Comparison of ENCODE assay signal across 13 mouse cellular contexts in the genomic region with DNA sequence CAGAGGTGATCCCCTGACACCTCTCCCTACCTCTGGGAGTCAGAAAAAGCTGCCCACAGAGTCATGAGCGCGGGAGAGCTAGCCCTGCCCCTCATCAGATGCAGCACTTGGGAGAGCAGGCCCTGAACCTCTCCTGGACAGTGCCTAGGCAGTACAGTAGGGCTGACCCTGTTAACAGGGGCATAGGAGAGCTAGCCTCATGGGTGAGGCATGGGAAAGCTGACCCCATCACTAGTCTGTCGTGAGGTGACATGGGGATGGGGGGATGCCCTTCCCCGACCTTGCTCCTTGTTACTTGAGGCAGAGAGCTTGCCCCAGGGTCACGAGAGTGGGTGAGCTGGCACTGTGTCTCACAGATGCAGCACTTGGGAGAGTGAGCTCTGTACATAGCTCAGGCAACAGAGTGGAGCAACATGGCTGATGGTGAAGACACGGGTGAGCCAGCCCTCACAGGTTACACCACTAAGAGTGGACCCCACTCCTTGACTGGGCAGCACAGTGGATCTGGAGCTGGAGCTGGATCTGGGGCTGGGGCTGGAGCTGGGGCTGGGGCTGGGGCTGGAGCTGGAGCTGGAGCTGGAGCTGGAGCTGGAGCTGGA.
DNase-seq lines count a peak whose midpoint lies in the region; ATAC-seq lines count a peak whose summit lies in the region.
"Had no signal": no experiment of that assay in that cellular context is flagged by ENCODE, and none has a peak within 500 bp of the region (broad histone marks: within the 10 kb centered on the region; RNA-seq: fewer than 3 reads in every experiment).

No protein-coding gene starts in this region.

- 0 out of 2 replicates have a peak overlapping the region, but pooled peaks have one; percentile 29 for H3K27ac ChIP-seq in heart, embryonic 10.5 days
- H3K27ac ChIP-seq in neural tube, embryonic 13.5 days (replicated peaks), result 0 out of 2 replicates have a peak overlapping the region, but pooled peaks have one; percentile 13
- H3K27ac ChIP-seq in neural tube, embryonic 15.5 days (replicated peaks), result no peak overlapping the region
- H3K27ac ChIP-seq in limb, embryonic 10.5 days, result peak overlapping the region; percentile 62
- no peak overlapping the region for H3K27ac ChIP-seq in stomach, embryonic 16.5 days (ENCODE audit: low read length)
- H3K27ac ChIP-seq: liver, embryonic 15.5 days had no signal

- no peak overlapping the region for H3K9ac ChIP-seq in neural tube, embryonic 13.5 days
- H3K9ac ChIP-seq in neural tube, embryonic 15.5 days (replicated peaks), result no peak overlapping the region
- no peak overlapping the region for H3K9ac ChIP-seq in stomach, embryonic 16.5 days (ENCODE audit: low read length)
- H3K9ac ChIP-seq: liver, embryonic 15.5 days had no signal

- no peaks in the 10 kb centered on the region for H3K9me3 ChIP-seq in heart, embryonic 10.5 days
- H3K9me3 ChIP-seq in neural tube, embryonic 13.5 days, result no peaks in the 10 kb centered on the region
- no peaks in the 10 kb centered on the region for H3K9me3 ChIP-seq in neural tube, embryonic 15.5 days (replicated peaks)
- H3K9me3 ChIP-seq in limb, embryonic 10.5 days (replicated peaks), result no peaks in the 10 kb centered on the region
- no peaks in the 10 kb centered on the region for H3K9me3 ChIP-seq in stomach, embryonic 16.5 days (replicated peaks; ENCODE audit: control insufficient read depth, low read length)
- H3K9me3 ChIP-seq: liver, embryonic 15.5 days had no signal

- WGBS in heart, embryonic 10.5 days, result 84% methylated on average over 6 of the region's 6 CpGs
- WGBS in neural tube, embryonic 13.5 days, result 84% methylated on average over 6 of the region's 6 CpGs
- 88% methylated on average over 6 of the region's 6 CpGs for WGBS in neural tube, embryonic 15.5 days
- WGBS in limb, embryonic 10.5 days, result 82% methylated on average over 6 of the region's 6 CpGs
- WGBS in stomach, embryonic 16.5 days, result 92% methylated on average over 6 of the region's 6 CpGs

- no peak overlapping the region for H3K4me2 ChIP-seq in neural tube, embryonic 13.5 days
- no peak overlapping the region for H3K4me2 ChIP-seq in neural tube, embryonic 15.5 days
- H3K4me2 ChIP-seq in stomach, embryonic 16.5 days (ENCODE audit: low read depth, low read length), result no peak overlapping the region
- H3K4me2 ChIP-seq: liver, embryonic 15.5 days had no signal

- no peak for ATAC-seq in neural tube, embryonic 13.5 days (ENCODE audit: low read depth)
- ATAC-seq in neural tube, embryonic 15.5 days (ENCODE audit: low FRiP score), result no peak
- peak; percentile 50 for ATAC-seq in stomach, embryonic 16.5 days (ENCODE audit: insufficient read depth, low FRiP score)
- ATAC-seq: activated CD4-positive, CD25-positive, alpha-beta regulatory T cell, adult 4 months had no signal

- H3K4me3 ChIP-seq in heart, embryonic 10.5 days, result no peak overlapping the region
- no peak overlapping the region for H3K4me3 ChIP-seq in neural tube, embryonic 13.5 days
- H3K4me3 ChIP-seq in neural tube, embryonic 15.5 days (replicated peaks), result no peak overlapping the region
- no peak overlapping the region for H3K4me3 ChIP-seq in limb, embryonic 10.5 days
- H3K4me3 ChIP-seq in stomach, embryonic 16.5 days (replicated peaks; ENCODE audit: low read length), result no peak overlapping the region
- H3K4me3 ChIP-seq: liver, embryonic 15.5 days had no signal

- H3K27me3 ChIP-seq in heart, embryonic 10.5 days (ENCODE audit: insufficient read depth, poor library complexity, severe bottlenecking), result no peaks in the 10 kb centered on the region
- H3K27me3 ChIP-seq in neural tube, embryonic 13.5 days, result no peaks in the 10 kb centered on the region
- no peaks in the 10 kb centered on the region for H3K27me3 ChIP-seq in neural tube, embryonic 15.5 days (replicated peaks)
- H3K27me3 ChIP-seq in limb, embryonic 10.5 days (ENCODE audit: low read depth, poor library complexity, severe bottlenecking), result no peaks in the 10 kb centered on the region
- H3K27me3 ChIP-seq in stomach, embryonic 16.5 days (ENCODE audit: control insufficient read depth, insufficient read depth, low read length), result no peaks in the 10 kb centered on the region
- H3K27me3 ChIP-seq: liver, embryonic 15.5 days had no signal

- H3K36me3 ChIP-seq in heart, embryonic 10.5 days, result no peaks in the 10 kb centered on the region
- no peaks in the 10 kb centered on the region for H3K36me3 ChIP-seq in neural tube, embryonic 13.5 days
- no peaks in the 10 kb centered on the region for H3K36me3 ChIP-seq in neural tube, embryonic 15.5 days
- H3K36me3 ChIP-seq in limb, embryonic 10.5 days, result no peaks in the 10 kb centered on the region
- no peaks in the 10 kb centered on the region for H3K36me3 ChIP-seq in stomach, embryonic 16.5 days (ENCODE audit: control insufficient read depth, insufficient read depth, low read length)
- H3K36me3 ChIP-seq: liver, embryonic 15.5 days had no signal

- peaks cover 15% of the 10 kb centered on the region for H3K4me1 ChIP-seq in heart, embryonic 10.5 days
- peaks cover 14% of the 10 kb centered on the region for H3K4me1 ChIP-seq in neural tube, embryonic 13.5 days (replicated peaks)
- H3K4me1 ChIP-seq in neural tube, embryonic 15.5 days, result peaks cover 7% of the 10 kb centered on the region; the same call in 1 of the 2 replicates
- peaks cover 23% of the 10 kb centered on the region for H3K4me1 ChIP-seq in limb, embryonic 10.5 days
- no peaks in the 10 kb centered on the region for H3K4me1 ChIP-seq in stomach, embryonic 16.5 days (ENCODE audit: control insufficient read depth, insufficient read depth, low read length)
- H3K4me1 ChIP-seq: liver, embryonic 15.5 days had no signal

- DNase-seq in heart, embryonic 10.5 days (ENCODE audit: low spot score), result no peak
- no peak for DNase-seq in heart, adult 8-10 months (ENCODE audit: low spot score)
- no peak for DNase-seq in limb, embryonic 10.5 days (ENCODE audit: low spot score)
- DNase-seq in adrenal gland, postnatal 14 days, result no peak
- no peak for DNase-seq in adrenal gland, postnatal 25 days
- DNase-seq: cerebellum, postnatal 36 days; gastrocnemius, postnatal 10 days; kidney, postnatal 25 days had no signal

Comparison
In these comparisons a context has a peak if more than half of its experiments do, and no peak if none do; other contexts are left out.
1. H3K27ac ChIP-seq: peak in heart, embryonic 10.5 days (single experiment), neural tube, embryonic 13.5 days (single experiment) and limb, embryonic 10.5 days (single experiment); none in neural tube, embryonic 15.5 days (single experiment) and stomach, embryonic 16.5 days (single experiment).